Mouse (Mus musculus) liver, adult 2 months (tissue): ENCODE measurements around the gene Trnau1ap.

Experiments
- CTCF ChIP-seq: fragments of 200-500 bp; IDR thresholded peaks from 2 replicates; pipeline ENCODE4 v1.5.1; 2011; ENCODE audit warnings: low read depth, low read length, control low read depth
- POLR2A ChIP-seq: fragments of 200-500 bp; IDR thresholded peaks from 2 replicates; pipeline ENCODE4 v1.6.1; 2011; ENCODE audit warnings: low read length, control low read depth; ENCODE audit not compliant: insufficient read depth; ENCODE audit errors: extremely low read depth

DNA sequence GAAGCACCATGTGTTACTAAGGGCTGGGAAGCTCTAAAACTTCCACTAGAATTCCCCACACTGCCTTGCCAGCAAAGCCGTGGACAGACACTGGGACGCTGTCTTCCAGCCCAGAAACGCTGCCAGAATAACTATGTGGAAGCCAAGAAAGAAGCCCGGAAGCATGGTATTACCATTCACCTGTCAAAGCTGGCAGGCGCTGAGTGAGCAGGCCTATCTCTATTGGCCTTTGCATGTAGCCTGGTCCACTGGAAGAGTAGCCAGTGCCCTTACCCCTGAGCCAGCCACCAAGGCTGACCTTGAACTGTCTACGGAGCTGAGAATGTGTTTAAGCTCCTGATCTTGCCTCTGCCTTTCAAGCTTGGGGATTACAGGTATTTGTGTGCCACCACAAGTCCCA, 27.9 kb downstream of the Trnau1ap start:
- TF ChIP-seq CTCF = no peak
- no peak for TF ChIP-seq POLR2A
